Mouse (Mus musculus): ENCODE data around the gene Cldn24.

DNA sequence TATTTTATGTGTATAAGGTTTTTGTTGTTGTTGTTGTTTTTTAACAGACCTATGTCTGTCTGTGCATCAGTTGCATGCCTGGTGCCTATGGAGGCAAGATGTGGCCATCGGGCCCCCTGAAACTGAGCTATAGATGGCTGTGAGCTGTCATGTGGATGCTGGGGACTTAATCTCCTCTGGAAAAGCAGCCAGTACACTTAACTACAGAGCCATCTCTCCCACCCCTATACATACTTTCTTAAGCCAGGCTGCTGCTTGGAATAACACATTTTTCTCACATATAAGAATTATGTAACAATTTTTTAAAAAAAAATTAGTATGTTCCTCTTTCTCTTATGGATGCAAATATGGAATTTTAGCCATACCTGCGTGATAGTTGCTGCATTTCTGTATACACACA, 38.4 kb upstream of the Cldn24 start:
- TF ChIP-seq CTCF (conservative IDR thresholded peaks at IDR 0.05 in 1 of 2, IDR thresholded peaks at IDR 0.05 in 1 of 2; ENCODE audit: low read depth in 2 of 2, low read length in 2 of 2) (no peak), POLR2A (IDR thresholded peaks at IDR 0.05; ENCODE audit: low read depth, low read length) (no peak), ZMIZ1 (IDR thresholded peaks at IDR 0.05; ENCODE audit: low read depth, low read length) (no peak), MAX (IDR thresholded peaks at IDR 0.05; ENCODE audit: low read length) (no peak), UBTF (IDR thresholded peaks at IDR 0.05; ENCODE audit: low read depth, low read length) (no peak), CHD2 (IDR thresholded peaks at IDR 0.05; ENCODE audit: low read length) (no peak), RAD21 (IDR thresholded peaks at IDR 0.05; ENCODE audit: low read depth, low read length) (no peak), EP300 (IDR thresholded peaks at IDR 0.05; ENCODE audit: low read length) (no peak), MYC (IDR thresholded peaks at IDR 0.05; ENCODE audit: low read depth, low read length) (no peak), CHD1 (IDR thresholded peaks at IDR 0.05; ENCODE audit: low read depth, low read length) (no peak), BHLHE40 (IDR thresholded peaks at IDR 0.05; ENCODE audit: low read depth, low read length) (no peak)
